Mouse (Mus musculus): ENCODE data around the gene Lrch4. TPM values are rescaled to one million over a fixed set of nuclear protein-coding genes. Genes with fewer than 3 reads are reported as not detected.

Gene Lrch4
- 19.9 and 23.4 TPM in 2 replicates for polyA plus RNA-seq (2015; fragmentation: Nextera tagmentation; extraction: Ambion mirVana)

DNA sequence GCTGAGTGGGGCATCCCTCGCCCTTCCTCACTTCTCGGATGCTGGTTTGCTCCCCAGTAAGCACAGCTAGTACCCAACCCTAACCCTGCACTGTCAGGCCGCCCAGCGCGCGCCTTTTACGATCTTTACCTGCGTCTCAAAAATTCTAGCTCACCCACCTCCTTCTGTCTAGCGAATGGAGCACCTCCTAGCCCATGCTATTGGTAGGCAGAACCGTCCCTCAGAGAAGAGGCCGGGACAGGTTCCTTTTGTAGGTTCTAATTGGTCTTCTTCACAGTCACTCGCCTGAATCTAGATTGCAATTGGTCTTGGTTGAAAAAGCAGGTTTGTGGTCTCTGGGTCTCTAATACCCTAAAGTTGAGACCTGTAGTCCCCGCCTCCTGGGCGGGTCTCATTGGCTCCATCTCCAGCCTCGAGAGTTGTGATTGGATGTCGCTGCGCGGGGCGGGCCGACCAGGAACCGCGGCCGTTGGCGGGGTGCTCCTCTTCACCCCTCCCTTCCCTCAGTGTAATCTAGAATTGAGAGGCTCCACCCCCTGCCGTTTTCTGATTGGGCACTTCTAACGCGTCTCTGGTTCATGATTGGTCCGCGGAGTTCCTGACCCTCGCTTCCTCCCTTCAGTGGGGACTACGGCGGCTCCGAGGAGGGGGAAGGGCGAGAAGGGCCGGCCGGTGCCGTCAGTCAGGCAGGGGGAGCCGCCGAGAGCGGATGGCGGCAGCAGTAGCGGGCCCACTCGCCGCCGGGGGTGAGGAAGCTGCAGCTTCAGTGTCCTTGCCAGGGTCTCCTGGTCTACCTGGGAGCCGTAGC is at the start of gene Lrch4, which contains the start of the genes Fbxo24 and Gm20605:
Gene Lrch4, plus strand, starts transcription at position 624 of the 808 bp plus-strand sequence.
Gene Fbxo24, minus strand, starts transcription at position 505 of the 808 bp plus-strand sequence.
Gene Gm20605, plus strand, starts transcription at position 678 of the 808 bp plus-strand sequence.
- H3K4me1 ChIP-seq (replicated peaks): peaks cover 55% of the 10 kb centered on the region
- WGBS: under 1% methylated on average over 45 of the region's 46 CpGs

DNA sequence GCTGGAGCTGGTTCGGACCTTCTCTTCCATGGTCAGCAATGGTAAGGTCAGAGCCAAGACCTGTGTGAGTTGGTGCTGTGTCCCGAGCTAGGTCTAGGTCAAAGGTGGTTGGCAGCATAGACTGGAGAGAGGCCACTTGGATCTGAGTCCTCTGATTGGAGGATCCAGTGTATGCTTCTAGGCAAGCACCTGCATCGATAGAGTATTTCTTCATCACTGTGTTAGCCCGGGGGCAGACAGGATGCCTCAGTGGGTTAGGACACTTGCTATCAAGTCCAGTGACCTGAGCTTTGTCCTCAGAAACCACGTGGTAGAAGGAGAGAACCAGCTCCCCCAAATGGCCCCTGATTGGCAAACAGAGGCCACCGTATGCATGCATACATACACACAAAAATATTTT is 48.7 kb upstream of the Lrch4 start:
- WGBS: 85% methylated on average over 6 of the region's 6 CpGs
- no peak for ATAC-seq (ENCODE audit: low FRiP score)
- H3K4me3 ChIP-seq: no peak overlapping the region
- H3K4me2 ChIP-seq: no peak overlapping the region
- peaks cover 17% of the 10 kb centered on the region for H3K4me1 ChIP-seq (replicated peaks)
- H3K9ac ChIP-seq: no peak overlapping the region
- H3K36me3 ChIP-seq: peaks cover 4% of the 10 kb centered on the region; the same call in 1 of the 2 replicates
- no peaks in the 10 kb centered on the region for H3K9me3 ChIP-seq
- H3K27ac ChIP-seq: no peak overlapping the region
- H3K27me3 ChIP-seq: peaks cover 14% of the 10 kb centered on the region

More for the DNA sequence above, at the start of gene Lrch4, which contains the start of the genes Fbxo24 and Gm20605:
- Histone ChIP-seq H3K27ac (peak within 1 kb of the TSS; percentile 93), H3K4me2 (peak within 1 kb of the TSS; percentile 84), H3K9me3 (no peaks in the 10 kb centered on the region), H3K9ac (peak within 1 kb of the TSS; percentile 82), H3K4me3 (peak within 1 kb of the TSS; percentile 80), H3K36me3 (peaks cover 3% of the 10 kb centered on the region), H3K27me3 (no peaks in the 10 kb centered on the region)
- ATAC-seq (ENCODE audit: low FRiP score): peak; percentile 99

DNA sequence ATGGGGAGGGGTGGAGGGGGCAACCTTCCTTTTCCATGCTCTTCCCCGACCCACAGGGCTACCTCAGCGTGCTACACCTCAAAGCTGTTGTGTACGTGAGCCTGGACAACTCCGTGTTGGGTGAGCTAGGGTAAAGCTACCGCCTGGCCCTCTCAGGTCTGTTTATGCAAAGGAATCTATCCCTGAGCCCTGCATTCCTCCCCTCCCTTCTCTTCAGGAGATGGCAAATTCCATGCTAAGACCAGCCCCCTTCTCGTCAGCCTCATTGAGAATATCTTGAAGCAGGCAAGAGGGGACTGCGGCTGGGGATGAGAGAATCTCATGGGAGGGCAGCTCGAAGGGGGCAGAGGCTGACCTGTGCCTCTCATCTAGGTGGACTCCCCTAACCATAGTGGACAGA is 46.2 kb upstream of the Lrch4 start:
- H3K4me3 ChIP-seq: peak overlapping the region; percentile 37; the same call in 1 of the 2 replicates

DNA sequence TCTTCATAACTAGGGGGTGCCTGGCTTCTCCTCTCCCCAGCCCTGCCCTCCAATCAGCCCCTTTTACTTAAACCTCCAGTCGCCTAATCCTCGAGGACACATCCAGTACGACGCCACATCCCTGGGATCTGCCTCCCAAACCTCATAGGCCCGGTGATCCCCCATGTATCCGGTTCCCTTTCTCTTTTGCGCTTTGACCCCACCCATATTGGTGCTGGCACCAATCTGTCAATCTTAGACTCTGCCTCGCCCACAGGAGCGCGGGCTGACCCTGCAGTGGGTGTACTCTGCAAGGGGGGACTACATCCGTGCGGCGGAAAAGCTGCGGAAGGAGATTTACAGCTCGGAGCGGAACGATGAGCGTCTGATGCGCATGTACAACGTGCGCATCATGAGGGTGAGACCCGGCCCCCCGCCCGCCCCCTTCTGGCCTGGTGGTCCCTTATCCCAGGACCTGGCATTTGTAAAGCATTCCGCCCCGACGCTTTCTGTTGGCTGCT is 45.2 kb upstream of the Lrch4 start:
- Histone ChIP-seq H3K4me2 (peak overlapping the region; percentile 55), H3K36me3 (peaks cover 1% of the 10 kb centered on the region; the same call in 1 of the 2 replicates), H3K27ac (peak overlapping the region; percentile 81), H3K4me1 (replicated peaks) (peaks cover 17% of the 10 kb centered on the region), H3K27me3 (peaks cover 14% of the 10 kb centered on the region), H3K4me3 (peak overlapping the region; percentile 37), H3K9ac (peak overlapping the region; percentile 68), H3K9me3 (no peaks in the 10 kb centered on the region)
- WGBS: 13% methylated on average over 27 of the region's 27 CpGs
- peak; percentile 87 for ATAC-seq (ENCODE audit: low FRiP score)

More for the DNA sequence above, 46.2 kb upstream of the Lrch4 start:
- ATAC-seq (ENCODE audit: low FRiP score): peak; percentile 11; the same call in 1 of the 2 replicates
- Histone ChIP-seq H3K27ac (no peak overlapping the region), H3K9ac (peak overlapping the region; percentile 68), H3K4me2 (peak overlapping the region; percentile 55), H3K9me3 (no peaks in the 10 kb centered on the region), H3K27me3 (peaks cover 14% of the 10 kb centered on the region), H3K4me1 (replicated peaks) (peaks cover 17% of the 10 kb centered on the region), H3K36me3 (peaks cover 4% of the 10 kb centered on the region; the same call in 1 of the 2 replicates)
- 34% methylated on average over 8 of the region's 8 CpGs for WGBS

DNA sequence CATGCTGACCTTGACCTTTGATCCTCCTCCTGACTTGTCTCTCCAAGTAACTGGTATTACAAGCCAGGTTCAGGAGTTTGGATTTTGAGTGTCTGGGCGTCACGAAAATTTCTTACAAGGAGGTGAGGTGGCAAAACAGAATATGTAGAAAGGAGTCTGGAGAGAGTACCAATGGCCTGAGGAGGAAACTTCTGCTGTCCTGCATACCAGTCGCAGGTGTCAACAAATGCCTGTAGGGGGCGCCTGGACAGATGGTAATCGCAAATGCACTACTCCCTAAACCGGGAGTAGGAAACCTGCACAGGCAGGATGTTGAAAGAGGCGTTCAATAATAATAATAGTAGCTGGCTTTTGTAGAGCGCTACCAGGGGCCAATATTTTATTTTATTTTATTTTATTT is 43.9 kb upstream of the Lrch4 start:
- ATAC-seq (ENCODE audit: low FRiP score): no peak
- WGBS: 33% methylated on average over 8 of the region's 8 CpGs

DNA sequence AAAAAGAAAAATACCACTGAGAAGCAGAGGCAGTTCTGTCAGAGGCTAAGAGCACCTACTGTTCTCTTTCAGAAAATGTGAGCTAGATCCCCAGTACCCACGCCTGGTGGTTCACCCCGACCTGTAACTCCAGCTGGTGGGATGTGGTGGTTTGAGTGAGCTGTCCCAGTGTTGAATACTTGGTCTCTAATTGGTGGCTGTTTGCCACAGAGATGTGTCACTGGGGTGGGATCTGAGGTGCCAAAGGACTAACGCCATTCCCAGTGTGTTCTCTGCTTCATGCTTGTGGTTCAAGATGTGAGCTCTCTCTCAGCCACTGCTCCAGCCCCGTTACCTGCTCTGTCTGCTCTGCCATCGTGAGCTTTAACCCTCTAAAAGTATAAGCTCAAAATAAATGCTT is 38.4 kb upstream of the Lrch4 start:
- no peak for ATAC-seq (ENCODE audit: low FRiP score)
- Histone ChIP-seq H3K4me3 (no peak overlapping the region), H3K27ac (no peak overlapping the region), H3K9ac (no peak overlapping the region), H3K4me1 (replicated peaks) (no peaks in the 10 kb centered on the region), H3K36me3 (peaks cover 3% of the 10 kb centered on the region; the same call in 1 of the 2 replicates), H3K27me3 (no peaks in the 10 kb centered on the region), H3K9me3 (no peaks in the 10 kb centered on the region), H3K4me2 (no peak overlapping the region)
- WGBS: 83% methylated on average over 5 of the region's 5 CpGs

More for the DNA sequence above, 43.9 kb upstream of the Lrch4 start:
- Histone ChIP-seq H3K4me3 (no peak overlapping the region), H3K9ac (no peak overlapping the region), H3K9me3 (no peaks in the 10 kb centered on the region), H3K27ac (no peak overlapping the region), H3K4me1 (replicated peaks) (peaks cover 17% of the 10 kb centered on the region), H3K4me2 (no peak overlapping the region), H3K36me3 (no peaks in the 10 kb centered on the region), H3K27me3 (peaks cover 14% of the 10 kb centered on the region)

DNA sequence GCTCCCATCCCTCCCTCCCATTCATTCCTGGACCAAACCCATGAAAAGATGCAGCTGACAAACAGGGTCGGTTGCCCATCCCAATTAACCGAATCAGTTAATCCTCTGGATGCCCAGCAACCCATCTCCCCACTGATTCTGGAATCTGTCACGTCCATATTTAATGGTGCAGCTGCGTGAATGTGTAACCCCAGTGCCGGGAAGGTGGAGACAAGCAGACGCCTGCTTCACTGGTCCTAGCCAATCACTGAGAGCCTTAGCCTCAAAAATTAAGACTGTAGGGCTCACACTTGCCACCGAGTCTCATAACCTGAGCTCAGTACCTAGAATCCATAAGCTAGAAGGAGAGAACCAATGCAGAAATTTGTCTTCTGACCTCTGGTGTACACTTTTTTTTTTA is 33.0 kb upstream of the Lrch4 start:
- H3K27me3 ChIP-seq: no peaks in the 10 kb centered on the region
- H3K36me3 ChIP-seq: peaks cover 18% of the 10 kb centered on the region
- H3K9ac ChIP-seq: no peak overlapping the region
- no peak overlapping the region for H3K4me2 ChIP-seq
- H3K9me3 ChIP-seq: no peaks in the 10 kb centered on the region
- H3K27ac ChIP-seq: no peak overlapping the region
- H3K4me1 ChIP-seq (replicated peaks): peaks cover 15% of the 10 kb centered on the region
- no peak overlapping the region for H3K4me3 ChIP-seq
- 79% methylated on average over 7 of the region's 7 CpGs for WGBS
- no peak for ATAC-seq (ENCODE audit: low FRiP score)

DNA sequence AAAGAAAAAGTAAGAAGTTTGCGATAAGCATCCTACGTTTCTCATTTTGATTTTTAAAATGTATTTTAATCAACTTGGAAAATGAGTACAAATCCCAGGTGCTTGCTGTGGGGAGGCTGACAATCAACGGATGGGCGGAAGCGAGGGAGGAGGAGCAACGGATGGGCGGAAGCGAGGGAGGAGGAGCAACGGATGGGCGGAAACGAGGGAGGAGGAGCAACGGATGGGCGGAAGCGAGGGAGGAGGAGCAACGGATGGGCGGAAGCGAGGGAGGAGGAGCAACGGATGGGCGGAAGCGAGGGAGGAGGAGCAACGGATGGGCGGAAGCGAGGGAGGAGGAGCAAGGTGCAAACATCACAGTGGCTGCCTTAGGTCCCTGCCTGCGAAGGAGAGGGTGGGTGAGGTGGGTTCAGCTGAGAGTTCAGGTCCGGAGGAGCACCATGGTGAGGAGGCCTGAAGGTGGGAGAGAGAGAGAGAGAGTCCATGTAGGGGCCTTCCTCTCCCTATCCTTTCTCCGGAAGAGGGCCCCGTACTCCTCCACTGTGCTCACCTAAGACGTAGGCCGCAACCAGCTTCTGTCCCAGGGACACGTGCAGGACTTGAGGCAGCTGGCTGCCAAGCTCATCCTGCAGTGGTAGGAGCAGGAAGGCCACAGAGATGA is 32.2 kb upstream of the Lrch4 start:
- Histone ChIP-seq H3K27ac (no peak overlapping the region), H3K4me3 (no peak overlapping the region), H3K9me3 (no peaks in the 10 kb centered on the region), H3K4me1 (replicated peaks) (peaks cover 21% of the 10 kb centered on the region), H3K36me3 (peaks cover 18% of the 10 kb centered on the region), H3K9ac (no peak overlapping the region), H3K27me3 (no peaks in the 10 kb centered on the region), H3K4me2 (peak overlapping the region; percentile 37)
- ATAC-seq (ENCODE audit: low FRiP score): no peak
- WGBS: 34% methylated on average over 30 of the region's 30 CpGs

DNA sequence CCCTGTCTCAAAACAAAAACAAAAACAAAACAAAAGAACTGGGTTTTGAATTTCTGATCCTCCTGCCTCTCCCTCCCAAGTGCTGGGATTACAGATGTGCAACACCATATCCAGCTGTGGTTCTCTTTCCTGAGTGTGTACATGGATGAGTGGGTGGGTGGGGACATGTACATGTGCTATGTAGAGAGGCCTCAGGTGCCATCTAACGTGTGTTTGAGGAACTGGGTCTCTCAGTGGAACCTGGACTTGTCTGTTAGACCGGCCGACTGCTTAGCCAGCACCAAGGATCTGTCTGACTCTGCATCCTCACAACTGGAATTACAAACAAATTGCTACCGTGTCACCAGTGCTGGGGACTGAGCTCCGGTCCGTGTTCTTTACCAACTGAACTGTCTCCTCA is 31.3 kb upstream of the Lrch4 start:
- no peak overlapping the region for H3K4me2 ChIP-seq
- H3K9ac ChIP-seq: no peak overlapping the region
- no peak overlapping the region for H3K27ac ChIP-seq
- WGBS: 92% methylated on average over 6 of the region's 6 CpGs
- H3K4me3 ChIP-seq: no peak overlapping the region
- no peaks in the 10 kb centered on the region for H3K9me3 ChIP-seq
- H3K4me1 ChIP-seq (replicated peaks): peaks cover 26% of the 10 kb centered on the region
- ATAC-seq (ENCODE audit: low FRiP score): no peak
- H3K36me3 ChIP-seq: peaks cover 18% of the 10 kb centered on the region
- no peaks in the 10 kb centered on the region for H3K27me3 ChIP-seq

DNA sequence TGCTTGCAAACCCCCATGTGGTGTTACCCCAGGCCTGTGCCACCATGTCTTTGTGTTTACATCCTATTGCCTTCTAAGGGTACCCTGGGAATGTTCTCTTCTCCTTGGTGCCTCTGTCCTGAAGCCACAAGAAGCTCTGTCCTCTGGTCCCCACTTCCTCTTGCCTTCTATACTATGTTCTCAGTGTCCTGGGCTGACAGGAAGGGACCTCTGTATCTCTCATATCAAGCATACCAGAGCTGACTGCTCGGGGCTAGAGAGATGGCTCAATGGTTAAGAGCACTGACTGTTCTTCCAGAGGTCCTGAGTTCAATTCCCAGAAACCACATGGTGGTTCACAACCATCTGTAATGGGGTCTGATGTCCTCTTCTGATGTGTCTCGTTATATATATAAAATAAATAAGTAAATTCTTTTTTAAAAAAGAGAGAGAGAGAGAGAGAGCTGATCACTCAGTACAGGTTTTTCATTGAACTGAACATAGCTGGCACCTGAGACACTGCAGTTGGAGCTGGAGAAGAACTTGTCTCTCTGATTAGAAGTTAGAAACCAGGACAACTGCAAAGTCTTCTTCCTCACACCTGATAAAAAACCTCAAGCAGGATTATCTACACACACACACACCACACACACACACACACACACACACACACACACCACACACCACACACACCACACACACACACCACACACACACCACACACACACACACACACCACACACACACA is 30.7 kb upstream of the Lrch4 start:
- H3K4me1 ChIP-seq (replicated peaks): peaks cover 31% of the 10 kb centered on the region
- H3K4me3 ChIP-seq: no peak overlapping the region
- ATAC-seq (ENCODE audit: low FRiP score): no peak
- 85% methylated on average over 2 of the region's 2 CpGs for WGBS
- H3K27ac ChIP-seq: no peak overlapping the region
- no peaks in the 10 kb centered on the region for H3K9me3 ChIP-seq
- H3K9ac ChIP-seq: no peak overlapping the region
- peaks cover 18% of the 10 kb centered on the region for H3K36me3 ChIP-seq
- no peak overlapping the region for H3K4me2 ChIP-seq
- H3K27me3 ChIP-seq: no peaks in the 10 kb centered on the region

DNA sequence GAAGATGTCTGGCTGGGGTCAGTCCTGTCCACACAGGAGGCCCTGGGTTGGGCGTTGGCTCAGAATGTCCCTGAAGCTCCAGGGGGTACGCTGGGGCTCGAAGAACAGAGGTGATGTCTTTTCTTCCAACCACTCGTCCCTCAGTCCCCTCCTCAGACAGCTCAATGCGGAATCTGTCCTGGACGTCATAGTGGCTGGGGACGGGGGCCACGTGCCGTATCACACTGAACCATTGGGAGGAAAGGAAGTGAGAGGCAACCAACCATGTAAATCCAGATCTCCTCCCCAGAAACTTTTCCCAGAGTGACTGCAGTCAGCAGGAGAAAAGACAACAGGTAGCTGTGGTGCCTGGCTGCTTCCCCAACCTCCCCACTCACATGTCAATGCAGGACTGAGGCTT is 29.3 kb upstream of the Lrch4 start:
- Histone ChIP-seq H3K9ac (peak overlapping the region; percentile 91), H3K27me3 (no peaks in the 10 kb centered on the region), H3K9me3 (no peaks in the 10 kb centered on the region), H3K27ac (0 out of 2 replicates have a peak overlapping the region, but pooled peaks have one; percentile 88), H3K36me3 (peaks cover 18% of the 10 kb centered on the region), H3K4me2 (peak overlapping the region; percentile 97), H3K4me3 (peak overlapping the region; percentile 77), H3K4me1 (replicated peaks) (peaks cover 32% of the 10 kb centered on the region)
- ATAC-seq (ENCODE audit: low FRiP score): no peak
- WGBS: 69% methylated on average over 9 of the region's 9 CpGs

Data from hindbrain, embryonic 13.5 days (tissue).